Mouse (Mus musculus) megakaryocyte, embryonic 14.5 days (primary cell): ENCODE data around the gene Cyp1b1.

Source experiments
- FLI1 ChIP-seq: IDR thresholded peaks from 2 replicates; pipeline ENCODE4 v1.6.1; 2012; ENCODE audit warnings: low read length, inconsistent platforms, mixed read lengths
- GATA1 ChIP-seq: IDR thresholded peaks from 3 replicates; pipeline ENCODE4 v1.6.1; 2012; ENCODE audit warnings: mixed read lengths, low read length, inconsistent platforms, borderline replicate concordance

DNA sequence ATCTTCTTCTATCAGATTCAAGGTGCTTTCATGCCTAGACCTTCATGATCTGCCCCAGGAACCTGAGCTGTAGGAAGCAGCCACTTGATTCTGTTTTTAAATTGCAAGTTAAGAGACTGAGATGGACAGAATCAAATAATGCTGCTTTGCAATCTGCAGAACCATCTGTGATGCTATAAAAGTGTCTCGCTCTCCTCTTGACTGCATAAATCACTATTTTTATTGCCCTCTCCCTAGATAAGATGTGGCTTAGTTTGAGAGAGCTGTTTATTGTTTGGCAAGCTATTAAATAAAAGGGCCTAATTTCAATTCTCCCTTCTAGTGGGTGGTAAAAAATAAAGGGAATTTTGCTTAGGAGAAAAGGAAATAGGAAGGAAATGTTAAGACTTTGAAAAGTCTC is 34.8 kb upstream of the Cyp1b1 start:
- no peak for TF ChIP-seq GATA1
- TF ChIP-seq FLI1 = no peak
